Mouse (Mus musculus) liver, embryonic 18 days (tissue): Measurements from ENCODE around the gene Rsph9. TPM values are rescaled to one million over a fixed set of nuclear protein-coding genes. Genes with fewer than 3 reads are reported as not detected.

Source experiments
- polyA plus RNA-seq: library from polyadenylated mRNA; depleted of rRNA; stranded (reverse); fragments of >200 nt; gene quantifications from 2 replicates; pipeline ENCODE4 v1.2.3, GENCODE M21; 2012; rRNA removed

Gene Rsph9
- polyA plus RNA-seq, result 1.4 and 1.6 TPM in 2 replicates

GRCm38 (mm10) chr17:46143578-46144423, at the start of gene Rsph9:
Rsph9 (minus strand) TSS chr17:46144216.

GRCm38 (mm10) chr17:46160686-46161085, 16.7 kb upstream of the Rsph9 start, which contains the start of gene Gtpbp2:
Gtpbp2 (plus strand) TSS chr17:46161032.

GRCm38 (mm10) chr17:46152847-46153782, 9.1 kb upstream of the Rsph9 start, which contains the start of gene Mad2l1bp:
Mad2l1bp (minus strand) TSS chr17:46153553.

GRCm38 (mm10) chr17:46110402-46111289, 33.4 kb downstream of the Rsph9 start, which contains the start of gene Mrps18a:
Mrps18a (plus strand) TSS chr17:46110986.

Other genes with a start within 250 kb of the Rsph9 start
- gene Vegfa, start 111.8 kb downstream of the Rsph9 start, polyA plus RNA-seq, result 95.8 and 106 TPM in 2 replicates
- 24.6 and 25.1 TPM in 2 replicates for gene Mrps18a, start 33.2 kb downstream of the Rsph9 start, polyA plus RNA-seq
- 19.4 and 20.0 TPM in 2 replicates for gene Mad2l1bp, start 9.3 kb upstream of the Rsph9 start, polyA plus RNA-seq
- 88.1 and 108 TPM in 2 replicates for gene Gtpbp2, start 16.8 kb upstream of the Rsph9 start, polyA plus RNA-seq
- 5.7 and 5.9 TPM in 2 replicates for gene Polh, start 58.4 kb upstream of the Rsph9 start, polyA plus RNA-seq
- gene Xpo5, start 58.6 kb upstream of the Rsph9 start, polyA plus RNA-seq, result 10.5 and 11.9 TPM in 2 replicates
- 31.3 and 34.1 TPM in 2 replicates for gene Polr1c, start 103.8 kb upstream of the Rsph9 start, polyA plus RNA-seq
- 36.4 and 36.8 TPM in 2 replicates for gene Yipf3, start 103.9 kb upstream of the Rsph9 start, polyA plus RNA-seq
- gene Lrrc73, start 109.3 kb upstream of the Rsph9 start, polyA plus RNA-seq, result 0.08 and 0.12 TPM in 2 replicates
- 9.1 and 9.2 TPM in 2 replicates for gene Tjap1, start 138.8 kb upstream of the Rsph9 start, polyA plus RNA-seq
- gene Dlk2, start 153.2 kb upstream of the Rsph9 start, polyA plus RNA-seq, result 0.02 TPM in 2 replicates
- 2.9 and 3.6 TPM in 2 replicates for gene Abcc10, start 184.1 kb upstream of the Rsph9 start, polyA plus RNA-seq
- gene Zfp318, start 239.5 kb upstream of the Rsph9 start, polyA plus RNA-seq, result 2.4 and 2.8 TPM in 2 replicates